Mouse (Mus musculus) olfactory bulb, adult 2 months (tissue): ENCODE results near the gene Auts2. TPM values are rescaled to one million over a fixed set of nuclear protein-coding genes. Genes with fewer than 3 reads are reported as not detected.

Experiments used
- H3K27ac ChIP-seq: fragments of 200-500 bp; 2 replicates; pipeline ENCODE4 v1.5.1; 2012; ENCODE audit warnings: low read depth, low read length; ENCODE audit not compliant: insufficient read depth
- H3K4me1 ChIP-seq: fragments of 200-500 bp; 2 replicates; pipeline ENCODE4 v1.6.1; 2012; ENCODE audit warnings: low read length; ENCODE audit not compliant: control insufficient read depth, insufficient read depth
- H3K4me3 ChIP-seq: fragments of 200-500 bp; 2 replicates; pipeline ENCODE4 v1.5.1; 2012; ENCODE audit warnings: mild to moderate bottlenecking, low read depth, low read length, moderate library complexity; ENCODE audit not compliant: insufficient read depth
- CTCF ChIP-seq: fragments of 200-500 bp; IDR thresholded peaks from 2 replicates; pipeline ENCODE4 v1.5.1; 2012; ENCODE audit warnings: low read depth, mild to moderate bottlenecking, low read length, moderate library complexity; ENCODE audit not compliant: insufficient read depth
- POLR2A ChIP-seq: fragments of 200-500 bp; IDR thresholded peaks from 2 replicates; pipeline ENCODE4 v1.6.1; 2012; ENCODE audit warnings: mild to moderate bottlenecking, low read depth, low read length, moderate library complexity; ENCODE audit not compliant: insufficient read depth
- WGBS: fragments of 180-500 bp; shearing (Covaris S2); methylation state at CpG from one replicate; pipeline ENCODE4 v1.1.7; 2018; 5-methylcytosine and 5-hydroxymethylcytosine counted together
- polyA plus RNA-seq: library from polyadenylated mRNA; stranded (reverse); fragments of >200 nt; gene quantifications from 2 replicates; pipeline ENCODE4 v1.2.4, GENCODE M21; 2012; ENCODE audit warnings: low replicate concordance; ENCODE audit not compliant: missing spikeins, insufficient read depth, insufficient read length

Auts2 gene
- polyA plus RNA-seq, 1 experiment, result not detected

DNA sequence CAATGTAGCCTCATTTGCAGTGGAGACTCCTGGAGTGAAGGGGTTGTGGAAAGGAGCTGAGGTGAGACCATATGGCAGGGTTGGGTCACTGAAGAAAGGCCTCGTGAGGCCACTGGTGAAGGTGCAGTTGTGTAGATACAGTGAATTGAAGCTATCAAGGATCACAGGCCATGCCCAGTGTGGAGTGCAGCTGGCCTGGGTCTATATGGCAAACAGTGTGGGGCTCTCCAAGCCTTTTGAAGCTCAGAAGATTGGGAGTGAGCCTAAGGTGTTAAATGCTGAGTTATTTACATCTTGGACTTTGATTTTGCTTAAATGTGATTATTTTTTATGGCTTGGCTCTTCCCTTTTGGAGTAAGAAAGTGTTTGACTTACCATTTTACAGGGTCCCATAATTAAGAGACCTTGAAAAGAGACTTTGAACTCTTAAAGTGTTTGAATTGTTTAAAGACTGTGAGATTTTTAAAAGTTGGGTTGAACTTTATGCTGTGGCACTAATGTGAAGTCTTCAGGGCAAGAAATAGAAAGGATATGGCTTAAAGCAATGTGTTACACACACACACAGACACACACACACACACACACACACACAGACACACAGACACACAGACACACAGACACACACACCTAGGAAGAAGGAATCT lies 1127.1 kb downstream of the Auts2 start:
- 100% methylated on average over 1 of the region's 1 CpGs for WGBS
- H3K4me3 ChIP-seq, result no peak overlapping the region
- no peak overlapping the region for H3K27ac ChIP-seq
- no peak for TF ChIP-seq POLR2A
- TF ChIP-seq CTCF, result no peak
- H3K4me1 ChIP-seq, result no peaks in the 10 kb centered on the region

DNA sequence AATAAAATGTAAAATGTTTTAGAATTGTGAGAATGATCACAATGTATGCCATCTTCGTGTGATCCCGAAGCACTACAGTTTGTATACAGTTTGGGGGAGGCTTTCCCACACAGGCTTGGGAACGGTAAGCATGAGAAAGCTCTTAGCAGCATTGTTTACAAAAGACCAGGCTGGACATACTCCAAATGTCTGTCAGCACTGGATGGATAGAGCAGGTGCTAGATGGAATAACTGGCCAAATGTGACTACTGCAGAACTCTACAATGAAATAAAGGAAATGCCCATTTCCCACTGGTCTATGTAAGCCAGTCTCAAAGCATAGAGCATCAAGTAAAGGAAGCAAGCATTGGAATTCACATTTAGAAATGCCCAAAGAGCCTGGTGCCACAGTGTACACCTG lies 1144.9 kb downstream of the Auts2 start:
- no peak overlapping the region for H3K27ac ChIP-seq
- TF ChIP-seq CTCF (no peak), POLR2A (no peak)
- H3K4me1 ChIP-seq, result no peaks in the 10 kb centered on the region
- WGBS, result 71% methylated on average over 3 of the region's 3 CpGs
- no peak overlapping the region for H3K4me3 ChIP-seq

DNA sequence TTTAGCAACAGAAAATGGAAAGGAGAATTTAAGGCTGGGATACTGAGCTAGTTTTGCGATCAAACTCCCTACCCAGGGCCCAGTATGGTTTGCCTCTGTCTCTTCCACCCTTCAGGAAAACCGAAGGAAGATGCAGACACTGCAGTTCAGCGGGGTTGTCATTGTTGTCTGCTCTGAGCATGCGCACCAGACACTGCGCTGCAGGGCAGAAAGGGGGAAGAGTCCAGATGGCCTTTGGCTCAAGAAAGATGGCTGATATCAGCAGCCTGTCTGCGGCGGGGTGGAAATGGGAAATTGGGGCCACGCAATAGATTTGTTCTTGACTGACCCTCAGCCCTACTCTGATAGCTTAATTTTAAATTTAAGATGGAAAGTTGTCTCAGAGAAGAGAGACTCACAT lies 1147.4 kb downstream of the Auts2 start:
- WGBS, result 96% methylated on average over 8 of the region's 8 CpGs
- Histone ChIP-seq H3K4me3 (no peak overlapping the region), H3K27ac (no peak overlapping the region), H3K4me1 (no peaks in the 10 kb centered on the region)
- no peak for TF ChIP-seq CTCF
- TF ChIP-seq POLR2A, result no peak
